Mouse (Mus musculus): ENCODE measurements around the gene Xrcc1. TPM values are rescaled to one million over a fixed set of nuclear protein-coding genes. Genes with fewer than 3 reads are reported as not detected.

The Xrcc1 gene
- polyA plus RNA-seq, 1 experiment from 2014 or later, result 63.0 TPM

- no peaks in the 10 kb centered on the region for H3K27me3 ChIP-seq (replicated peaks)
- peaks cover 35% of the 10 kb centered on the region for H3K36me3 ChIP-seq
- ATAC-seq, result peak; percentile 98
- under 1% methylated on average over 57 of the region's 57 CpGs for WGBS (ENCODE audit: insufficient replicate concordance)
- no peaks in the 10 kb centered on the region for H3K9me3 ChIP-seq (replicated peaks)
- H3K4me2 ChIP-seq, result peak overlapping the region; percentile 85
- peak overlapping the region; percentile 80 for H3K4me3 ChIP-seq
- peaks cover 25% of the 10 kb centered on the region for H3K4me1 ChIP-seq
- peak overlapping the region; percentile 89 for H3K9ac ChIP-seq
- H3K27ac ChIP-seq, result peak overlapping the region; percentile 71
Measured at GRCm38 (mm10) chr7:24546634-24547389, 723 bp downstream of the Xrcc1 start.

GRCm38 (mm10) chr7:24547534-24548036 is 1.5 kb downstream of the Xrcc1 start:
- peak overlapping the region; percentile 71 for H3K27ac ChIP-seq
- H3K27me3 ChIP-seq (replicated peaks), result no peaks in the 10 kb centered on the region
- H3K4me2 ChIP-seq, result peak overlapping the region; percentile 85
- H3K9ac ChIP-seq, result peak overlapping the region; percentile 89
- H3K4me3 ChIP-seq, result peak overlapping the region; percentile 80
- no peaks in the 10 kb centered on the region for H3K9me3 ChIP-seq (replicated peaks)
- WGBS (ENCODE audit: insufficient replicate concordance), result 22% methylated on average over 13 of the region's 13 CpGs
- ATAC-seq, result no peak
- H3K36me3 ChIP-seq, result peaks cover 43% of the 10 kb centered on the region
- H3K4me1 ChIP-seq, result peaks cover 28% of the 10 kb centered on the region

GRCm38 (mm10) chr7:24551985-24552759 is 6.1 kb downstream of the Xrcc1 start:
- Histone ChIP-seq H3K4me2 (no peak overlapping the region), H3K4me3 (no peak overlapping the region), H3K9me3 (replicated peaks) (no peaks in the 10 kb centered on the region), H3K9ac (no peak overlapping the region), H3K27me3 (replicated peaks) (no peaks in the 10 kb centered on the region), H3K4me1 (peaks cover 18% of the 10 kb centered on the region), H3K36me3 (peaks cover 81% of the 10 kb centered on the region), H3K27ac (peak overlapping the region; percentile 11)
- ATAC-seq, result peak; percentile 50
- WGBS (ENCODE audit: insufficient replicate concordance), result 75% methylated on average over 12 of the region's 12 CpGs

- WGBS (ENCODE audit: insufficient replicate concordance), result 86% methylated on average over 10 of the region's 10 CpGs
- Histone ChIP-seq H3K9me3 (replicated peaks) (no peaks in the 10 kb centered on the region), H3K9ac (no peak overlapping the region), H3K27me3 (replicated peaks) (no peaks in the 10 kb centered on the region), H3K4me1 (peaks cover 8% of the 10 kb centered on the region; the same call in 1 of the 2 replicates), H3K4me2 (no peak overlapping the region), H3K27ac (no peak overlapping the region), H3K4me3 (no peak overlapping the region), H3K36me3 (peaks cover 85% of the 10 kb centered on the region)
- ATAC-seq, result no peak
Measured at GRCm38 (mm10) chr7:24555786-24556185, 9.7 kb downstream of the Xrcc1 start.

- H3K4me2 ChIP-seq, result no peak overlapping the region
- no peak overlapping the region for H3K4me3 ChIP-seq
- H3K27ac ChIP-seq, result no peak overlapping the region
- H3K27me3 ChIP-seq (replicated peaks), result no peaks in the 10 kb centered on the region
- no peaks in the 10 kb centered on the region for H3K4me1 ChIP-seq
- 86% methylated on average over 4 of the region's 4 CpGs for WGBS (ENCODE audit: insufficient replicate concordance)
- H3K9me3 ChIP-seq (replicated peaks), result no peaks in the 10 kb centered on the region
- ATAC-seq, result no peak
- H3K9ac ChIP-seq, result no peak overlapping the region
- H3K36me3 ChIP-seq, result peaks cover 85% of the 10 kb centered on the region
Measured at GRCm38 (mm10) chr7:24561450-24561849, 15.4 kb downstream of the Xrcc1 start.

GRCm38 (mm10) chr7:24563191-24563836 is 17.2 kb downstream of the Xrcc1 start:
- H3K4me1 ChIP-seq, result no peaks in the 10 kb centered on the region
- H3K27ac ChIP-seq, result no peak overlapping the region
- 85% methylated on average over 8 of the region's 8 CpGs for WGBS (ENCODE audit: insufficient replicate concordance)
- peaks cover 93% of the 10 kb centered on the region for H3K36me3 ChIP-seq
- H3K4me3 ChIP-seq, result no peak overlapping the region
- no peak for ATAC-seq
- H3K9me3 ChIP-seq (replicated peaks), result no peaks in the 10 kb centered on the region
- H3K4me2 ChIP-seq, result no peak overlapping the region
- no peaks in the 10 kb centered on the region for H3K27me3 ChIP-seq (replicated peaks)
- no peak overlapping the region for H3K9ac ChIP-seq

- WGBS (ENCODE audit: insufficient replicate concordance), result 68% methylated on average over 4 of the region's 4 CpGs
- no peak for ATAC-seq
- Histone ChIP-seq H3K9me3 (replicated peaks) (no peaks in the 10 kb centered on the region), H3K4me3 (no peak overlapping the region), H3K27ac (no peak overlapping the region), H3K9ac (no peak overlapping the region), H3K4me1 (no peaks in the 10 kb centered on the region), H3K4me2 (no peak overlapping the region), H3K27me3 (replicated peaks) (no peaks in the 10 kb centered on the region), H3K36me3 (peaks cover 95% of the 10 kb centered on the region)
Measured at GRCm38 (mm10) chr7:24563837-24564206, 17.7 kb downstream of the Xrcc1 start.

GRCm38 (mm10) chr7:24564607-24565265 is 18.6 kb downstream of the Xrcc1 start:
- Histone ChIP-seq H3K27me3 (replicated peaks) (no peaks in the 10 kb centered on the region), H3K9me3 (replicated peaks) (no peaks in the 10 kb centered on the region), H3K27ac (no peak overlapping the region), H3K4me3 (no peak overlapping the region), H3K9ac (no peak overlapping the region), H3K36me3 (peaks cover 92% of the 10 kb centered on the region), H3K4me2 (no peak overlapping the region), H3K4me1 (no peaks in the 10 kb centered on the region)
- ATAC-seq, result peak; percentile 60
- WGBS (ENCODE audit: insufficient replicate concordance), result 64% methylated on average over 6 of the region's 6 CpGs

GRCm38 (mm10) chr7:24565627-24566026 is 19.5 kb downstream of the Xrcc1 start:
- 92% methylated on average over 11 of the region's 11 CpGs for WGBS (ENCODE audit: insufficient replicate concordance)
- no peaks in the 10 kb centered on the region for H3K9me3 ChIP-seq (replicated peaks)
- H3K27me3 ChIP-seq (replicated peaks), result no peaks in the 10 kb centered on the region
- H3K4me2 ChIP-seq, result no peak overlapping the region
- H3K36me3 ChIP-seq, result peaks cover 92% of the 10 kb centered on the region
- H3K9ac ChIP-seq, result no peak overlapping the region
- H3K4me3 ChIP-seq, result no peak overlapping the region
- no peaks in the 10 kb centered on the region for H3K4me1 ChIP-seq
- H3K27ac ChIP-seq, result no peak overlapping the region
- no peak for ATAC-seq

GRCm38 (mm10) chr7:24566206-24566605 is 20.1 kb downstream of the Xrcc1 start:
- H3K27me3 ChIP-seq (replicated peaks), result no peaks in the 10 kb centered on the region
- 86% methylated on average over 9 of the region's 9 CpGs for WGBS (ENCODE audit: insufficient replicate concordance)

GRCm38 (mm10) chr7:24568512-24568911 is 22.4 kb downstream of the Xrcc1 start:
- Histone ChIP-seq H3K27ac (no peak overlapping the region), H3K36me3 (peaks cover 92% of the 10 kb centered on the region), H3K4me2 (no peak overlapping the region), H3K9me3 (replicated peaks) (no peaks in the 10 kb centered on the region), H3K4me3 (no peak overlapping the region), H3K9ac (no peak overlapping the region), H3K4me1 (peaks cover under 1% of the 10 kb centered on the region; the same call in 1 of the 2 replicates), H3K27me3 (replicated peaks) (no peaks in the 10 kb centered on the region)
- WGBS (ENCODE audit: insufficient replicate concordance), result 86% methylated on average over 4 of the region's 4 CpGs
- ATAC-seq, result no peak

More at GRCm38 (mm10) chr7:24566206-24566605, 20.1 kb downstream of the Xrcc1 start:
- H3K4me3 ChIP-seq, result no peak overlapping the region
- H3K36me3 ChIP-seq, result peaks cover 92% of the 10 kb centered on the region
- no peaks in the 10 kb centered on the region for H3K9me3 ChIP-seq (replicated peaks)
- H3K27ac ChIP-seq, result no peak overlapping the region
- H3K4me1 ChIP-seq, result no peaks in the 10 kb centered on the region
- no peak overlapping the region for H3K4me2 ChIP-seq
- ATAC-seq, result no peak
- H3K9ac ChIP-seq, result no peak overlapping the region

All from liver, embryonic 12.5 days (tissue).